Comparison of ENCODE assay signal across 16 mouse cellular contexts in genomic region chr5:109552541-109552940, GRCm38 (mm10). TPM values are rescaled to one million over a fixed set of nuclear protein-coding genes. Genes with fewer than 3 reads are reported as not detected.
DNase-seq lines count a peak whose midpoint lies in the region; ATAC-seq and TF ChIP-seq lines count a peak whose summit lies in the region.
"Had no signal": no experiment of that assay in that cellular context is flagged by ENCODE, and none has a peak within 500 bp of the region (broad histone marks: within the 10 kb centered on the region; RNA-seq: fewer than 3 reads in every experiment).

No protein-coding gene starts in this region.

- 80% methylated on average over 14 of the region's 15 CpGs for WGBS in limb, embryonic 11.5 days
- 85% methylated on average over 14 of the region's 15 CpGs for WGBS in limb, embryonic 10.5 days

- H3K4me1 ChIP-seq in limb, embryonic 11.5 days (ENCODE audit: control insufficient read depth, insufficient read depth, low read length) = no peaks in the 10 kb centered on the region
- H3K4me1 ChIP-seq in limb, embryonic 10.5 days = no peaks in the 10 kb centered on the region
- H3K4me1 ChIP-seq: embryonic facial prominence, embryonic 13.5 days; hindbrain, embryonic 15.5 days; neural tube, embryonic 12.5 days had no signal

- no peak overlapping the region for H3K27ac ChIP-seq in limb, embryonic 11.5 days (replicated peaks; ENCODE audit: low read depth, low read length)
- no peak overlapping the region for H3K27ac ChIP-seq in limb, embryonic 10.5 days
- no peak overlapping the region for H3K27ac ChIP-seq in layer of hippocampus, adult 2 months
- H3K27ac ChIP-seq: embryonic facial prominence, embryonic 13.5 days; forebrain, embryonic 10.5 days; heart, adult 2 months; hindbrain, embryonic 15.5 days; liver, embryonic 14.5 days; neural tube, embryonic 12.5 days had no signal

- H3K27me3 ChIP-seq in limb, embryonic 11.5 days (ENCODE audit: control insufficient read depth, insufficient read depth, low read length) = no peaks in the 10 kb centered on the region
- no peaks in the 10 kb centered on the region for H3K27me3 ChIP-seq in limb, embryonic 10.5 days (ENCODE audit: low read depth, poor library complexity, severe bottlenecking)
- H3K27me3 ChIP-seq: embryonic facial prominence, embryonic 13.5 days; hindbrain, embryonic 15.5 days; neural tube, embryonic 12.5 days had no signal

- H3K9ac ChIP-seq in limb, embryonic 11.5 days (ENCODE audit: low read length) = no peak overlapping the region
- H3K9ac ChIP-seq: embryonic facial prominence, embryonic 13.5 days; hindbrain, embryonic 15.5 days; liver, embryonic 14.5 days; neural tube, embryonic 12.5 days had no signal

- H3K9me3 ChIP-seq in limb, embryonic 11.5 days (ENCODE audit: control insufficient read depth, low read length) = peaks cover 19% of the 10 kb centered on the region
- H3K9me3 ChIP-seq in limb, embryonic 10.5 days (replicated peaks) = peaks cover 53% of the 10 kb centered on the region

- H3K4me3 ChIP-seq in limb, embryonic 11.5 days (ENCODE audit: low read depth, low read length) = no peak overlapping the region
- no peak overlapping the region for H3K4me3 ChIP-seq in limb, embryonic 10.5 days
- H3K4me3 ChIP-seq in layer of hippocampus, adult 2 months = no peak overlapping the region
- H3K4me3 ChIP-seq: embryonic facial prominence, embryonic 13.5 days; forebrain, embryonic 10.5 days; heart, adult 2 months; hindbrain, embryonic 15.5 days; neural tube, embryonic 12.5 days had no signal

- DNase-seq in limb, embryonic 11.5 days (ENCODE audit: low spot score) = peak; percentile 21
- DNase-seq in limb, embryonic 10.5 days (ENCODE audit: low spot score) = no peak
- DNase-seq in urinary bladder, postnatal 14 days (ENCODE audit: low spot score) = peak; percentile 3
- no peak for DNase-seq in urinary bladder, adult 2 months (ENCODE audit: low spot score)
- DNase-seq in WW6 (ENCODE audit: low read depth, low spot score) = peak; percentile 74
- DNase-seq in layer of hippocampus, adult 2 months (ENCODE audit: low spot score in 2 of 2) = no peak
- no peak for DNase-seq in ovary, postnatal 10 days (ENCODE audit: low spot score)
- DNase-seq: heart, adult 2 months; heart, postnatal 14 days; kidney, adult 2 months had no signal

- H3K4me2 ChIP-seq in limb, embryonic 11.5 days (ENCODE audit: low read depth, severe bottlenecking) = no peak overlapping the region
- H3K4me2 ChIP-seq: embryonic facial prominence, embryonic 13.5 days; hindbrain, embryonic 15.5 days; neural tube, embryonic 12.5 days had no signal

- TF ChIP-seq CTCF in layer of hippocampus, adult 2 months (conservative IDR thresholded peaks at IDR 0.05) = no peak

- peaks cover 5% of the 10 kb centered on the region; the same call in 1 of the 2 replicates for H3K36me3 ChIP-seq in limb, embryonic 11.5 days (ENCODE audit: control insufficient read depth, insufficient read depth, low read length)
- H3K36me3 ChIP-seq in limb, embryonic 10.5 days = peaks cover 57% of the 10 kb centered on the region

- ATAC-seq in limb, embryonic 11.5 days (ENCODE audit: insufficient number of reproducible peaks, low FRiP score, low TSS enrichment, low read depth) = no peak
- ATAC-seq: midbrain, embryonic 16.5 days had no signal

RNA-seq across cellular contexts. Expression of gene Crlf2, which starts 6.3 kb away (rescaled TPM):
- 3.0 and 4.7 TPM in 2 replicates for polyA plus RNA-seq in limb, embryonic 11.5 days (2014; fragmentation: Nextera tagmentation; extraction: Ambion mirVana)
- 7.0 and 8.1 TPM in 2 replicates for polyA plus RNA-seq in limb, embryonic 10.5 days (2016; fragmentation: Nextera tagmentation; extraction: Ambion mirVana)
- polyA plus RNA-seq in urinary bladder, adult 2 months (2012; rRNA removed) = 24.7 and 26.4 TPM in 2 replicates
- 10 to 100 TPM; 24.3 to 26.5 TPM for total RNA-seq in layer of hippocampus, adult 2 months (2021)

Comparison
In these comparisons a context has a peak if more than half of its experiments do, and no peak if none do; other contexts are left out.
1. DNase-seq: peak in limb, embryonic 11.5 days (single experiment), urinary bladder, postnatal 14 days (single experiment) and WW6 (single experiment); none in limb, embryonic 10.5 days (single experiment), urinary bladder, adult 2 months (single experiment), layer of hippocampus, adult 2 months (0 of 2) and ovary, postnatal 10 days (single experiment).